Mouse (Mus musculus) left cerebral cortex, postnatal 36 days (tissue): ENCODE data around the gene Arl3. TPM values are rescaled to one million over a fixed set of nuclear protein-coding genes. Genes with fewer than 3 reads are reported as not detected.

Experiments
- DNase-seq, 2 experiments: peaks; one replicate each; pipeline ENCODE4 v3.0.0; 2021 to 2022; ENCODE audit warnings: low spot score in 2 of 2, mixed read lengths in 1 of 2
- intact Hi-C: fragments of 180-260 bp; cut with DNase I; formaldehyde crosslinking; loops from one replicate; pipeline ENCODE4 v1.15.1; 2025
- total RNA-seq, 2 experiments: library from RNA; stranded (reverse); gene quantifications; 2 replicates each; pipeline ENCODE4 v1.2.3; 2021

Gene Arl3
- total RNA-seq, 2 experiments from 2014 or later, result 112 to 120 TPM

GRCm38 (mm10) chr19:46505646-46506371 is 67.2 kb downstream of the Arl3 start:
- intact Hi-C loops, result no loop called here
- DNase-seq, result no peak

GRCm38 (mm10) chr19:46504822-46505417 is 68.1 kb downstream of the Arl3 start:
- intact Hi-C loops, result loop anchor here (5.0 kb wide), 1 partner anchor 53 kb away; no protein-coding TSS in a partner anchor
- DNase-seq, result no peak

GRCm38 (mm10) chr19:46504085-46504552 is 68.9 kb downstream of the Arl3 start:
- intact Hi-C loops, result loop anchor here (5.0 kb wide), 1 partner anchor 52 kb away; no protein-coding TSS in a partner anchor
- no peak for DNase-seq

DNA sequence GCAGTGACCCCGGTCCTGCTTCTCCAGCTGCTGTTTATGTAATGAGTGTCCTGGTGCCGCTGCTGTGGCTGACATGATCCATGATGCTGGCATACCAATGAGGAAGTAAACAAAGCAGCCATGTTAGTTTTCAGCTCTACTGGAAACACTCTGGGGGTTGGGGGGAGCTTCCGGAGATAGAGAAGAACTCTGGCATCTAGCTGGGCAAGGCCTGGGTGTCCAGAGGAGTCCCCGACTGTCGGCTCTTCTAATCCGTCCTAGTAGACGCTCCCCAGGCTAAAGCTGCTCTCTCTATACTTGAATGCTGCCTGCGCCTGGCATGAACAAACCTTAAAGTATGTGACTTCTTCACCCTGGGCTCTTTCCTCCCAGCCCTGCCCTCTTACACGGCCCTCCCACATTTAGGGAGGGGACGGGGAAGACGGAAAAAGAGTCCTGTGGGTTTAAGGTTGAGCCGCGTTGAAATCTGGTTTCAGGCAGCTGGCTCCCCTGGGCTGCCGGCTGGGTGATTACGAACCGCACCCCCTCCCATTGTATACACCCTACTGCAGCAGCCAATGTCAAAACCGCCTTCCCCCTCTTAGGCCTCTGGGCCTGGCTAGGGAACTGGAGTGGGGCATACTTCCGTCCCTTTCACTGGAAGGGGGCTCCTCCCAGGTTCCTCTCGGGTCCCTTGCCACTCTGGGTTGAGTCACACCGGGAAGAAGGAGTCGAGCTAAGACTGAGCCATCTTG is 69.5 kb downstream of the Arl3 start:
- peak in 1 of 2 experiments; percentile 52 for DNase-seq
- intact Hi-C loops, result loop anchor here (2.0 to 5.0 kb wide), 3 partner anchors 21 to 69 kb away; partner anchors contain the start of genes Arl3 and Sfxn2

DNA sequence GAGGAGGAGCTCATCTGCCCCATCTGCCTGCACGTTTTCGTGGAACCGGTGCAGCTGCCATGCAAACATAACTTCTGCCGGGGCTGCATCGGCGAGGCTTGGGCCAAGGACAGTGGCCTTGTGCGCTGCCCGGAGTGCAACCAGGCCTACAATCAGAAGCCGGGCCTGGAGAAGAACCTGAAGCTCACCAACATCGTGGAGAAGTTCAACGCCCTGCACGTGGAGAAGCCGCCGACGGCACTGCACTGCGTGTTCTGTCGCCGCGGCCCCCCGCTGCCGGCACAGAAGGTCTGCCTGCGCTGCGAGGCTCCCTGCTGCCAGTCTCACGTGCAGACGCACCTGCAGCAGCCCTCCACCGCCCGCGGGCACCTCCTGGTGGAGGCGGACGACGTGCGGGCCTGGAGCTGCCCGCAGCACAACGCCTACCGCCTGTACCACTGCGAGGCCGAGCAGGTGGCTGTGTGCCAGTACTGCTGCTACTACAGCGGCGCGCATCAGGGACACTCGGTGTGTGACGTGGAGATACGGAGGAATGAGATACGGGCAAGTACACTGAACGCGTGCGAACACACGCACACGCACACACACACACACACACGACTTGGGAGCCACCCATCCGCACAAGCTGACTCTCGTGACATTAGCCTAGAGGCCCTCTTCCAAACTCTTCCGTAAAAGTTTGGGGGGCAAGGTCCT is 70.4 kb downstream of the Arl3 start:
- DNase-seq, result peak; percentile 85 to 88
- intact Hi-C loops, result loop anchor here (2.0 to 5.0 kb wide), 3 partner anchors 22 to 70 kb away; partner anchors contain the start of genes Arl3 and Sfxn2

GRCm38 (mm10) chr19:46502069-46502455 is 70.9 kb downstream of the Arl3 start:
- DNase-seq, result peak; percentile 81 to 88
- intact Hi-C loops, result loop anchor here (2.0 to 5.0 kb wide), 3 partner anchors 23 to 71 kb away; partner anchors contain the start of genes Arl3 and Sfxn2

DNA sequence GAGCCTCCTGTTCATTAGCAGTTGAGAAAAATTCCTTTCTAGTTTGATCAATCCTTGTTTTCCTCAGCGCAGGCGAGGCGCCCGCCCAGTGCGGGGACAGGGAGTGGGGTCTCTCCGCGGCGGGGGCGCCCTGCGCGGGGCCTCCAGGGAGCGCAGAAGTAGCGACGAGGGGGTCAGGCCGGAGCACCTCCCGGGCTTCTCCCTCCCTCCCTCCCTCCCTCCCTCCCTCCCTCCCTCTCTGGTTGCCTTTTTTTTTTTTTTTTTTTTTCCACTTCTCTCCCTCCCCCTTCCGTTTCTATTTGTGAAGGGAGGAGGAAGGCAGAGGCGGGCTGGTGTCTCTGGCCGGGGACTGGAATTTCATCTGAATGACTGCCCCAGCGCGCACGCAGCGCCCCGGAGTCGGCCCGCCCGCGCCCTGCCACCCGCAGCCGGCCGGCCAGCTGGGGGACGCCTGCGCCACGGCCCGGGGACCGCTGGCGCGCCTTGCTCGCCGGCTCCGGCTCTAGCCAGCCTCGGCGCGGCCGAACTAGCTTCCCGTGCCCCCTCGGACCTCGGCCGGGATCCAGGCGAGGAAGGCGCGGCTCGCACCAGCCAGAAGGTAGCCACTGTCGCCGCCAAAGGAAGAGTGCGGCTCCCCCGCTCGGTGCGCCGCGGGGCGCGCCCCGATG is 71.5 kb downstream of the Arl3 start, which contains the start of gene Trim8:
TSS of gene Trim8 (plus strand) at position 302 of the 668 bp plus-strand sequence.
- intact Hi-C loops, result loop anchor here (2.0 to 5.0 kb wide), 5 partner anchors 23 to 105 kb away; partner anchors contain the start of genes Arl3, Sfxn2 and Sufu
- DNase-seq, result peak; percentile 81 to 86

GRCm38 (mm10) chr19:46500581-46501341 is 72.2 kb downstream of the Arl3 start:
- peak in 1 of 2 experiments; percentile 43 for DNase-seq
- intact Hi-C loops, result loop anchor here (2.0 to 5.0 kb wide), 3 partner anchors 24 to 104 kb away; partner anchors contain the start of gene Sufu

GRCm38 (mm10) chr19:46499836-46500580 is 73.0 kb downstream of the Arl3 start:
- peak; percentile 91 to 94 for DNase-seq
- intact Hi-C loops, result loop anchor here (2.0 to 5.0 kb wide), 3 partner anchors 23 to 103 kb away; partner anchors contain the start of gene Sufu

GRCm38 (mm10) chr19:46499539-46499835 is 73.5 kb downstream of the Arl3 start:
- intact Hi-C loops, result no loop called here
- DNase-seq, result no peak

DNA sequence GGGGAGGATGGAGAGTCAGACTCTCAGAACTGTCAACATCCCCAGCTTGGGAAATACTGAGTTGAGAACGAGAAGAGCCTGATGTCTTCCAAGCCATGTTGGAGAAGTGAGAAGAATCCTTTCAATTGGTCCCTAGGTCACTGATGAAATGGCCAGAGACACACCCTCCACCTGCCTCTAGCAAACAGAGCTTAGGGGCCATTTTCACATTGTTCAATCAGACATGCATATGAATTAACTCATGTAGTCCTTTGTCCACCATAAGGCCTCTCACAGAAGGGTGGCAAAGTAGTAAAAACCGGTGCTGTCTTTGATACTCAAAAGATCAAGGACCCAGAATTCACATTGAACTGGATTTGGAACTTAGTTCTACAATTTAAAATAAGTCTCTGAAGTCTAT is 75.8 kb downstream of the Arl3 start:
- intact Hi-C loops, result no loop called here

GRCm38 (mm10) chr19:46495136-46495535 is 77.9 kb downstream of the Arl3 start:
- DNase-seq, result no peak
- intact Hi-C loops, result no loop called here

More for the DNA sequence above, 75.8 kb downstream of the Arl3 start:
- DNase-seq, result no peak

- DNase-seq, result no peak
These were observed 82.4 kb downstream of the Arl3 start for GRCm38 (mm10) chr19:46490634-46491033.

GRCm38 (mm10) chr19:46489448-46489847 is 83.5 kb downstream of the Arl3 start:
- no peak for DNase-seq
- intact Hi-C loops, result no loop called here

More at GRCm38 (mm10) chr19:46490634-46491033, 82.4 kb downstream of the Arl3 start:
- intact Hi-C loops, result no loop called here

DNA sequence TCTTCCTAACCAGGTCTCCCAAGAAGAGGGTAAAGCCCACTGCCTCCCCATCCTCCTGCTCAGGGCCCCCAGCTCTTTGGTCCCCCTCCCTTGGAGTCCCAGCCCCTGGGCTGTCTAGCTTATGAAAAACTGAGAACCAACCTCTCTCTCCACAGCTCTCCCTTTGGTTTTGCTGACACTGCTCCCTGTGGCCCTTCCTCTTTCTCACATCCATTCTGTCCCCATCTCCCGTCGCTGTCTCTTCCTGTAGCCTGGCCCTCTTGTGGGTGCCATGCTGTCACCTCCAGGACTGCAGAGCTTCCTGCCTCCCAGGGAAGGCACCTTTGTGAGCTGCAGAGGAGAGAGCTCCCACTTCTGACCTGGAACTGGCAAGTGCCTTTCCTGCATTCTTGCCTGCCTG is 86.3 kb downstream of the Arl3 start:
- no peak for DNase-seq
- intact Hi-C loops, result no loop called here

GRCm38 (mm10) chr19:46485847-46486246 is 87.2 kb downstream of the Arl3 start:
- DNase-seq, result no peak
- intact Hi-C loops, result no loop called here

DNA sequence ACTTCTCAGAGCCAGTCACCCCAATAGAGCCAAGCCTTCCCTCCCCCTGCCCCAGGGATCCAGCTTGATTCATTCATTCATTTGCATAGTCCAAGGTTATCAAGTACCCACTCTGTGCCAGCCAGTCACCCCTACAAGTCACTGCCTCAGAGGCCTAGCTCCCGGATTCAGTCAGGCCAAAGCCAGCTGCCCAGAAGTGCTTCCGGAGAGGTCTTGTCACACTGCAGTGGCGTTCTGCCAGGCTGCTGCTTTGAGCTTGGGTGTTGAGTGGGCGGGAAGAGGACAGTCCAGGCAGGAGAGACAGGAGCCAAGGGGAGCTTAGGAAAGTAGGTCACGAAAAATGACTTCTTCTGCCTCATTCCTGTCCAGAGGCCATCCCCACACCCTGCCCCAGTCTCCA is 88.5 kb downstream of the Arl3 start:
- intact Hi-C loops, result no loop called here
- DNase-seq, result peak; percentile 57 to 60
